Mouse (Mus musculus) adrenal gland (tissue): ENCODE data around the gene Gm45808.

Source experiments
- microRNA-seq, 2 experiments: library from miRNA; unstranded; fragments of <30 nt; microRNA quantifications; one replicate each; pipeline ENCODE4; 2019

The Gm45808 gene

Small RNA genes within 50 kb of the gene (microRNA-seq; reads per million reads assigned to microRNA genes)
- gene Gm22133, result 0.23 to 0.49 reads per million in 2 experiments
